Comparison of ENCODE assay signal across 10 mouse cellular contexts in genomic region chr9:14866957-14867356, GRCm38 (mm10). TPM values are rescaled to one million over a fixed set of nuclear protein-coding genes. Genes with fewer than 3 reads are reported as not detected.
DNase-seq lines count a peak whose midpoint lies in the region; ATAC-seq lines count a peak whose summit lies in the region.
"Had no signal": no experiment of that assay in that cellular context is flagged by ENCODE, and none has a peak within 500 bp of the region (broad histone marks: within the 10 kb centered on the region; RNA-seq: fewer than 3 reads in every experiment).

No protein-coding gene starts in this region.

- H3K36me3 ChIP-seq in hindbrain, embryonic 15.5 days = no peaks in the 10 kb centered on the region
- H3K36me3 ChIP-seq: heart, embryonic 15.5 days had no signal

- H3K4me3 ChIP-seq in hindbrain, embryonic 15.5 days = no peak overlapping the region
- H3K4me3 ChIP-seq: heart, embryonic 15.5 days had no signal

- no peak overlapping the region for H3K9ac ChIP-seq in hindbrain, embryonic 15.5 days
- H3K9ac ChIP-seq: heart, embryonic 15.5 days had no signal

- H3K27me3 ChIP-seq in hindbrain, embryonic 15.5 days = no peaks in the 10 kb centered on the region

- H3K4me1 ChIP-seq in hindbrain, embryonic 15.5 days (replicated peaks) = peaks cover 4% of the 10 kb centered on the region; the same call in 1 of the 2 replicates
- H3K4me1 ChIP-seq: heart, embryonic 15.5 days had no signal

- no peak overlapping the region for H3K4me2 ChIP-seq in hindbrain, embryonic 15.5 days
- H3K4me2 ChIP-seq: heart, embryonic 15.5 days had no signal

- WGBS in hindbrain, embryonic 15.5 days = 26% methylated on average over 7 of the region's 7 CpGs

- no peak overlapping the region for H3K27ac ChIP-seq in hindbrain, embryonic 15.5 days (replicated peaks)
- H3K27ac ChIP-seq: heart, embryonic 15.5 days had no signal

- DNase-seq in cerebellum, postnatal 25 days = peak; percentile 29 to 62
- no peak for DNase-seq in cerebellum, adult 11 months
- peak; percentile 33 to 63 for DNase-seq in CD8-positive naive resting alpha-beta T cell, adult 2 months (ENCODE audit: low read depth in 2 of 2, low spot score in 2 of 2)
- DNase-seq in embryo, embryonic 11 days = peak; percentile 71
- peak; percentile 57 to 79 for DNase-seq in left cerebral cortex, postnatal 25 days (ENCODE audit: low spot score in 2 of 2)
- DNase-seq in naive thymus-derived CD4-positive, alpha-beta T cell, adult 2 months (ENCODE audit: low read depth) = peak; percentile 88
- DNase-seq in testis, postnatal 10 days (ENCODE audit: low spot score) = peak; percentile 72

- no peaks in the 10 kb centered on the region for H3K9me3 ChIP-seq in hindbrain, embryonic 15.5 days
- H3K9me3 ChIP-seq: heart, embryonic 15.5 days had no signal

- peak; percentile 50; the same call in 1 of the 2 replicates for ATAC-seq in hindbrain, embryonic 15.5 days (ENCODE audit: low FRiP score, low read depth)
- ATAC-seq: Patski had no signal

- intact Hi-C loops in left cerebral cortex, postnatal 25 days (cut with DNase I) = loop anchor here (1.0 kb wide), 1 partner anchor 148 kb away; no protein-coding TSS in a partner anchor

RNA-seq across cellular contexts. Expression of gene Gpr83, which starts 6.9 kb away (rescaled TPM):
- 1.6 TPM in 2 replicates for polyA plus RNA-seq in hindbrain, embryonic 15.5 days (2015; fragmentation: Nextera tagmentation; extraction: Ambion mirVana)
- 10 to 100 TPM; 19.5 to 30.2 TPM for total RNA-seq in left cerebral cortex, postnatal 25 days (2021)
- polyA plus RNA-seq: Patski had no signal

RNA-seq across cellular contexts. Expression of gene Izumo1r, which starts 36.8 kb away (rescaled TPM):
- not detected in 2 replicates for polyA plus RNA-seq in hindbrain, embryonic 15.5 days (2015; fragmentation: Nextera tagmentation; extraction: Ambion mirVana)
- total RNA-seq in left cerebral cortex, postnatal 25 days (2021) = not detected
- polyA plus RNA-seq: Patski had no signal
